Mouse (Mus musculus): ENCODE results near the gene Btbd16. TPM values are rescaled to one million over a fixed set of nuclear protein-coding genes. Genes with fewer than 3 reads are reported as not detected.

Gene Btbd16
- polyA plus RNA-seq, 1 experiment from 2014 or later, result 0.15 TPM

- H3K27ac ChIP-seq (ENCODE audit: poor library complexity, severe bottlenecking), result peak overlapping the region; percentile 36; the same call in 1 of the 2 replicates
- H3K4me1 ChIP-seq (replicated peaks), result peaks cover 59% of the 10 kb centered on the region
- no peak overlapping the region for H3K4me3 ChIP-seq
- H3K9ac ChIP-seq, result peak overlapping the region; percentile 27; the same call in 1 of the 2 replicates
- no peak for ATAC-seq (ENCODE audit: insufficient number of reproducible peaks, low FRiP score)
- H3K36me3 ChIP-seq, result peaks cover 86% of the 10 kb centered on the region
- no peaks in the 10 kb centered on the region for H3K27me3 ChIP-seq (replicated peaks)
- H3K4me2 ChIP-seq, result no peak overlapping the region
- H3K9me3 ChIP-seq (replicated peaks), result no peaks in the 10 kb centered on the region
- WGBS, result 41% methylated on average over 17 of the region's 17 CpGs
Measured at GRCm38 (mm10) chr7:130750752-130751490, 22.9 kb upstream of the Btbd16 start.

GRCm38 (mm10) chr7:130751678-130752077 is 22.2 kb upstream of the Btbd16 start:
- peaks cover 78% of the 10 kb centered on the region for H3K36me3 ChIP-seq

DNA sequence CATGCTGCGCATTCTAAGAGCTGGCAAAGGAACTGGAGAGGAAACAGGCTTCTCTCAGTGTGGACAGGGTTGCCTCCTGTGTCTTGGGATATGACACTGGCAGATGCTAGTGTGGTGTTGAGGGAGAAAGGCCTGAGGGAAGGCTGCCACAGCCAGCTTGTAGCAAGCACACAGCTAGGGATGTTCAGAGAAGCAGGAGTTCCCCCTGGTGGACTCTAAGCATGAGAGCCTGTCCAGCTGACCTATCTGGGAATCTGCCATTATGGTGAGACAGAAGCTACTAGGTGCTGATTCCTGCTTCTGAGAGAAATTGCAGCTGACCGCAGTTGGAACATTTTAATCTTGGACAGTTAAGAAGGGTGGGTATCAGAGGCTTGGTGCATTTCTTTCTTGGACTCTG is 19.1 kb upstream of the Btbd16 start:
- Histone ChIP-seq H3K9me3 (replicated peaks) (no peaks in the 10 kb centered on the region), H3K9ac (no peak overlapping the region), H3K27ac (ENCODE audit: poor library complexity, severe bottlenecking) (no peak overlapping the region), H3K4me1 (replicated peaks) (peaks cover 53% of the 10 kb centered on the region), H3K4me3 (no peak overlapping the region), H3K27me3 (replicated peaks) (no peaks in the 10 kb centered on the region), H3K4me2 (no peak overlapping the region), H3K36me3 (peaks cover 78% of the 10 kb centered on the region)
- WGBS, result 77% methylated on average over 2 of the region's 2 CpGs
- 0 out of 2 replicates have a peak, but pooled peaks have one; percentile 26 for ATAC-seq (ENCODE audit: insufficient number of reproducible peaks, low FRiP score)

More at GRCm38 (mm10) chr7:130751678-130752077, 22.2 kb upstream of the Btbd16 start:
- 69% methylated on average over 7 of the region's 9 CpGs for WGBS
- H3K27me3 ChIP-seq (replicated peaks), result no peaks in the 10 kb centered on the region
- H3K4me2 ChIP-seq, result no peak overlapping the region
- ATAC-seq (ENCODE audit: insufficient number of reproducible peaks, low FRiP score), result no peak
- no peaks in the 10 kb centered on the region for H3K9me3 ChIP-seq (replicated peaks)
- H3K4me3 ChIP-seq, result no peak overlapping the region
- no peak overlapping the region for H3K9ac ChIP-seq
- peaks cover 66% of the 10 kb centered on the region for H3K4me1 ChIP-seq (replicated peaks)
- H3K27ac ChIP-seq (ENCODE audit: poor library complexity, severe bottlenecking), result no peak overlapping the region

DNA sequence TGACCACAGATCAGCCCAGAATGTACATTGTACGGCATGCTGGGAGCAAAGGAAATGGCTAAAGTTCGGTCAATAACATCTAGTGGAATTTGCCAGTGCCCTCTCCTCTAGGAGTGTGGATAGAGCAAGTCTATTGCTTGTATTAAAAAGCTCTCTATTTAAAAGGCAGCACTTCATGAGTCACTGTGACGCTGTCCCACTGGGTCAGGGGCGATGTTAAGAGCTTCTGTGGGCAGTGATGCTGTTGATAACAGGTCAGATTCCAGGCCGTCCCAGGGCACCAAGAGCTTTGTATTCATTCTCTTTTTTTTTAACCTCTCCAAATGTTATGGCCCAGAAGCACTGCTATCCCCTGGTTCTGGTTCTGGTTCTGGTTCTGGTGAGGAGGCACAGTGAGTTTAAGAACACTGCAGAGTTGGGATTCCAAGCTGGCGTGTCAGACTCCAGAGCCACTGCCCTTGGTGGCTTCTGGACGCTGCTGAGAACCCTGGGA is 17.5 kb upstream of the Btbd16 start:
- 49% methylated on average over 7 of the region's 7 CpGs for WGBS
- H3K9ac ChIP-seq, result no peak overlapping the region; the same call in 1 of the 2 replicates
- no peak overlapping the region for H3K4me2 ChIP-seq
- H3K4me3 ChIP-seq, result no peak overlapping the region
- H3K9me3 ChIP-seq (replicated peaks), result no peaks in the 10 kb centered on the region
- ATAC-seq (ENCODE audit: insufficient number of reproducible peaks, low FRiP score), result no peak
- H3K4me1 ChIP-seq (replicated peaks), result peaks cover 37% of the 10 kb centered on the region
- H3K27ac ChIP-seq (ENCODE audit: poor library complexity, severe bottlenecking), result peak overlapping the region; percentile 76
- peaks cover 82% of the 10 kb centered on the region for H3K36me3 ChIP-seq
- no peaks in the 10 kb centered on the region for H3K27me3 ChIP-seq (replicated peaks)

GRCm38 (mm10) chr7:130757326-130757865 is 16.5 kb upstream of the Btbd16 start:
- Histone ChIP-seq H3K4me1 (replicated peaks) (peaks cover 36% of the 10 kb centered on the region), H3K4me3 (no peak overlapping the region), H3K36me3 (peaks cover 75% of the 10 kb centered on the region), H3K27ac (ENCODE audit: poor library complexity, severe bottlenecking) (no peak overlapping the region), H3K9me3 (replicated peaks) (no peaks in the 10 kb centered on the region), H3K4me2 (no peak overlapping the region), H3K9ac (no peak overlapping the region), H3K27me3 (replicated peaks) (no peaks in the 10 kb centered on the region)
- 74% methylated on average over 11 of the region's 11 CpGs for WGBS
- no peak for ATAC-seq (ENCODE audit: insufficient number of reproducible peaks, low FRiP score)

DNA sequence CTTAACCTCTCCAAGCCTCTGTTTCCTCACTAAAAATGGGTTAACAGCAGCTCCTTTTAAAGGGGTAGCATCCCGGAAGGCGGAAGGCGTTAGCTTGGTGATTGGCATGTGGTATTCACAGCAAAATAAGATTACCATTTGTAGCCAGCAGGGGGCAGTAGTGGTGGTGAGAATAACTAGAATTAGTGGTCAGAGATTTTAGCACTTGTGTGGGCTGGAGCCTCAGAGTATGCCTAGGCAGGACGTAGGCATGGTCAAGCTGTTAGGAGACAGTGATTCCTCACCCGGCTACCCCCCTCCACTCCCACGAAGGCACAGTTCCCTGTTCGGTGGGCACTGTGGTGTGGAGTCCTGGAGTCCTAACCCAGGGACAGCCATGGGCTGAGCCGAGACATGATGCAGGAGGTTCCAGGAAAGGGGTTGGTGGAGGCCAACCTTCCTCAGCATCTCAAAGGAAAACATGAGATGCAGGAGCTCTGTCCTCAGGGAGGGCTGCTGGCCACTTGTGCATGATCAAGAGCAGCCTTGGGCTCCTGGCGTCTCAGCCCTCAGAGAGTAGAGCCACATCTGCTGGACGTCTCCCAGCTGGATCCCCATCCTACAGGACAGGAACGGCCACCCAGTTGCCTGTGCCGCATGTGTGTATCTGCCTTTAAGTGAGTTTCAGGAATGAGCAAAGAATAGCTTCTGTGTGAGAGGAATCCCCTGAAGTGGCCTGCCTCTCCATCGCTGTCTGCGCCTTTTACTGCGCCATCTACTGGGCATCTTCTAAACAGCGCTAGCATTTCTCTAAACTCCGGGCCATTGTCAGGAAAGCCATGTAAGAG is 11.6 kb upstream of the Btbd16 start:
- peaks cover 14% of the 10 kb centered on the region for H3K4me1 ChIP-seq (replicated peaks)
- 0 out of 2 replicates have a peak overlapping the region, but pooled peaks have one; percentile 46 for H3K27ac ChIP-seq (ENCODE audit: poor library complexity, severe bottlenecking)
- H3K4me2 ChIP-seq, result 0 out of 2 replicates have a peak overlapping the region, but pooled peaks have one; percentile 15
- peak; percentile 43; the same call in 1 of the 2 replicates for ATAC-seq (ENCODE audit: insufficient number of reproducible peaks, low FRiP score)
- H3K4me3 ChIP-seq, result no peak overlapping the region
- no peaks in the 10 kb centered on the region for H3K9me3 ChIP-seq (replicated peaks)
- 28% methylated on average over 17 of the region's 17 CpGs for WGBS
- no peaks in the 10 kb centered on the region for H3K27me3 ChIP-seq (replicated peaks)
- no peak overlapping the region for H3K9ac ChIP-seq
- peaks cover 62% of the 10 kb centered on the region for H3K36me3 ChIP-seq

DNA sequence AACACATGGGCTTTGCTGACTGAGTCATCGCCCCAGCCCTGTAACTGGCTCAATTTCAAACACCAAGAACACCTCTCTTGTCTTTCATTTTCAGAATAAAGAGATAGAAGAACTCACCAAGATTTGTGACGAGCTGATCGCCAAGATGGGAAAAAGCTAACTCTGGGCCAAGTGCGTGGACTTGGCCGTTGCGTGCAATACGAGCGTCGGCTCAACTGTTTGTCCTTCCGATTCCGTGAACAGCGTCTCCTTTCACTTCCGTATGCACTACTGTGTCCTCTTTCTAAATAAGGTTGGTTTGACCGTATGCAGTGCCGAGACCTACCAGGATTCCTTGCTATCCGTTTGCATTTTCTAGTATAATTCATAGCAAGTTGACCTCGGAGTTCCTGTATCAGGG is 9.7 kb upstream of the Btbd16 start:
- no peak for ATAC-seq (ENCODE audit: insufficient number of reproducible peaks, low FRiP score)
- 94% methylated on average over 17 of the region's 17 CpGs for WGBS
- Histone ChIP-seq H3K9me3 (replicated peaks) (no peaks in the 10 kb centered on the region), H3K9ac (no peak overlapping the region), H3K4me3 (no peak overlapping the region), H3K4me2 (no peak overlapping the region), H3K4me1 (replicated peaks) (peaks cover 14% of the 10 kb centered on the region), H3K36me3 (peaks cover 44% of the 10 kb centered on the region), H3K27me3 (replicated peaks) (no peaks in the 10 kb centered on the region), H3K27ac (ENCODE audit: poor library complexity, severe bottlenecking) (no peak overlapping the region)

GRCm38 (mm10) chr7:130766411-130767170 is 7.3 kb upstream of the Btbd16 start:
- Histone ChIP-seq H3K27ac (ENCODE audit: poor library complexity, severe bottlenecking) (no peak overlapping the region), H3K36me3 (peaks cover 20% of the 10 kb centered on the region), H3K27me3 (replicated peaks) (no peaks in the 10 kb centered on the region), H3K4me3 (no peak overlapping the region), H3K9ac (no peak overlapping the region), H3K4me2 (peak overlapping the region; percentile 26), H3K9me3 (replicated peaks) (no peaks in the 10 kb centered on the region), H3K4me1 (replicated peaks) (peaks cover 14% of the 10 kb centered on the region)
- no peak for ATAC-seq (ENCODE audit: insufficient number of reproducible peaks, low FRiP score)
- WGBS, result 60% methylated on average over 30 of the region's 30 CpGs

GRCm38 (mm10) chr7:130768151-130768550 is 5.7 kb upstream of the Btbd16 start:
- Histone ChIP-seq H3K4me3 (no peak overlapping the region), H3K36me3 (peaks cover 19% of the 10 kb centered on the region), H3K27ac (ENCODE audit: poor library complexity, severe bottlenecking) (no peak overlapping the region), H3K27me3 (replicated peaks) (no peaks in the 10 kb centered on the region), H3K4me1 (replicated peaks) (peaks cover 5% of the 10 kb centered on the region; the same call in 1 of the 2 replicates), H3K9me3 (replicated peaks) (no peaks in the 10 kb centered on the region), H3K4me2 (no peak overlapping the region), H3K9ac (no peak overlapping the region)
- 85% methylated on average over 4 of the region's 4 CpGs for WGBS
- no peak for ATAC-seq (ENCODE audit: insufficient number of reproducible peaks, low FRiP score)

DNA sequence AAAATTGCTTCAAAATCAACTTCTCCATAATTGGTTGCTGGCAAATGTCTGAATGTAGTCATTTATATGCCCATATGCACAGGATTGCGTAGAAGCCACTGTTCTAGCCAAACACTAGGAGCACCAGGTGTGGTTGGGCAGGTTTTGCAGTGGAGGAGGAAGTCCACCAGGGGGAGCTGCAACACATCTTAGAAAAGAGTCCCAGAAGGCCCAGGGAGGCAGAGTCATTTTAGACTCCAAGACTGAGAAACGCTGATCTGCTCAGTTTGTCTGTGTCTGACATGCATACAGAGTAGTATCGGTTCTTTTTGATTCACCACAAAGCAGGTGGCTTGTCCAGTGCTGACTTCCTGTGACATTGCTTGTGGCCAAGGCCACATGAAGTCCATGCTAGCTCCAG is 3.2 kb upstream of the Btbd16 start:
- Histone ChIP-seq H3K27ac (ENCODE audit: poor library complexity, severe bottlenecking) (no peak overlapping the region), H3K4me2 (no peak overlapping the region), H3K9ac (no peak overlapping the region), H3K27me3 (replicated peaks) (no peaks in the 10 kb centered on the region), H3K36me3 (0 out of 2 replicates have a peak, but pooled peaks cover under 1% of the 10 kb centered on the region), H3K4me1 (replicated peaks) (peaks cover 14% of the 10 kb centered on the region), H3K9me3 (replicated peaks) (no peaks in the 10 kb centered on the region), H3K4me3 (no peak overlapping the region)
- 34% methylated on average over 3 of the region's 3 CpGs for whole genome bisulfite sequencing
- ATAC-seq (ENCODE audit: insufficient number of reproducible peaks, low FRiP score), result no peak
